ENCODE assay signal across 14 mouse cellular contexts in the genomic region with DNA sequence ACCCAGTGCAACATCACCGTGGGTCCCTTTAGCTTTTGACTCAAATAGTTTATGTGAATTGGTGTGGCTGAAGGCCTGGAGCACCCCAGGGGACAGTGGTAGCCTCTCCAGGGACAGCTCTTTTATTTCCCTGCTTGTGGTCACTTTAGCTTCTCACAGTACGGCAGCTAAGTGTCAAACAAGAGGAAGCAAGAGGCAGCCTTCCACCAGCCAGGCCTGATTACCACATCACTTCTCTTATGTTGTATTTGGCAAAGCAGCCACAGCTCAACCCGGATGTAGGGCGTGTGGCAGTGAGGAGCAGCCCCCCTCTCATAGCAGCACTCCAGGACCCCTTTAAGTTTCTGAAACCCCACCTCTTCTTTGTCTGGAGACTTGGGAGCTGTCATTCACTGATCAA. TPM values are rescaled to one million over a fixed set of nuclear protein-coding genes. Genes with fewer than 3 reads are reported as not detected.
DNase-seq lines count a peak whose midpoint lies in the region; ATAC-seq lines count a peak whose summit lies in the region.
"Had no signal": no experiment of that assay in that cellular context is flagged by ENCODE, and none has a peak within 500 bp of the region (broad histone marks: within the 10 kb centered on the region; RNA-seq: fewer than 3 reads in every experiment).

No protein-coding gene starts in this region.

- peak; percentile 16 to 22 for DNase-seq in heart, postnatal 10 days
- no peak for DNase-seq in heart, postnatal 4 days
- peak; percentile 41 for DNase-seq in thymus, postnatal 4 days
- no peak for DNase-seq in thymus, postnatal 10 days (ENCODE audit: low spot score in 2 of 2)
- DNase-seq in lung, postnatal 14 days: peak; percentile 17
- no peak for DNase-seq in layer of hippocampus, adult 11-12 months (ENCODE audit: low spot score)
- no peak for DNase-seq in left cerebral cortex, adult 11 months (ENCODE audit: low spot score)
- DNase-seq: B cell, adult 2 months; cerebellum, adult 2 months; gastrocnemius, postnatal 36 days; layer of hippocampus, adult 9-11 months; right cerebral cortex, postnatal 25 days had no signal

- intact Hi-C loops in heart, postnatal 10 days (cut with DNase I): no loop called here

- ATAC-seq in neutrophil, adult 5-6 weeks (ENCODE audit: extremely low read depth, insufficient number of reproducible peaks, low FRiP score, poor library complexity, severe bottlenecking): peak; percentile 73
- ATAC-seq: Patski had no signal

RNA-seq across cellular contexts. Expression of a gene that starts 8.6 kb away (rescaled TPM):
- not detected for total RNA-seq in heart, postnatal 10 days (2021)
- total RNA-seq in heart, postnatal 4 days (2021): under 1 TPM; 0.36 to 0.47 TPM
- total RNA-seq in neutrophil, adult 5-6 weeks (2017): not detected in 2 replicates

RNA-seq across cellular contexts. Expression of a gene that starts 34.3 kb away (rescaled TPM):
- total RNA-seq in heart, postnatal 10 days (2021): 1 to 10 TPM; 3.1 to 4.3 TPM
- total RNA-seq in heart, postnatal 4 days (2021): 1 to 10 TPM; 2.8 to 3.4 TPM
- total RNA-seq in neutrophil, adult 5-6 weeks (2017): 0.37 and 0.81 TPM in 2 replicates

Comparison
In these comparisons a context has a peak if more than half of its experiments do, and no peak if none do; other contexts are left out.
1. DNase-seq: peak in heart, postnatal 10 days (2 of 2), thymus, postnatal 4 days (single experiment) and lung, postnatal 14 days (single experiment); none in heart, postnatal 4 days (single experiment), thymus, postnatal 10 days (0 of 2), layer of hippocampus, adult 11-12 months (single experiment) and left cerebral cortex, adult 11 months (single experiment).